Mouse (Mus musculus): ENCODE data around the gene Atg7. TPM values are rescaled to one million over a fixed set of nuclear protein-coding genes. Genes with fewer than 3 reads are reported as not detected.
A peak's percentile ranks its signal among the peaks of the same experiment; 100 is the strongest.

Gene Atg7
- polyA plus RNA-seq, 1 experiment from 2014 or later, result 25.5 TPM

DNA sequence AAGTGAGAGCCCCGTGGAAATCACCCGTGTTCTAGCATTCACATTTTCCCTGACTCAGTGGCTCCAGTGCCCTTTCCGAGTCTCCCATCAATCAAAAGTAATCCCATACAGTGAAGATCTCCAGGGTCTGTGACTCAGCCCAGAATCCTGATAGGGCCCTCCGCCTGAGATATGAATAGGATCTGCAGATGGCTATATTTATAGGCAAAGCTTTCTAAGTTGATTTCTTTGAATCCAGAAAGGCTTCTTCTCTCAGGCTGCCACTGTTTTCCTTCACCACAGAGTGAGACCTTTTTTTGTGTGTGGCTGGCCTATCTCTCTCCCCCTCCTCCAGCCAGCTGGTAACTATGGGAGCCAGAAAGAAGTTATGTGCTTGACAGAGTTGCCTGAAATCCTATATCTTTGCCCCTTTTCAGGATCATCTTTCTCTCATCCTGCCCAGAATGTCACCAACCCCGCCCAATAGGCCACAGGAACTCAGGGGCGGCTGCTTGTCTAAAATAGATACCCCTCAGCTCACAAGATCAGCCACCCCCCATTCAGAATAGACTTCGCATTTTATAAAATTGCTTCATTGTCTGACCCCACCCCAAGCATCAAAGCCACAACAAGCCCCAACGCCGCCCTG is 190.3 kb downstream of the Atg7 start:
- ATAC-seq, result no peak
- in situ Hi-C loops (cut with MboI; ENCODE audit: low pct_unique_long_range_greater_than_20kb), result no loop called here
- CTCF ChIA-PET, result no interaction called here

DNA sequence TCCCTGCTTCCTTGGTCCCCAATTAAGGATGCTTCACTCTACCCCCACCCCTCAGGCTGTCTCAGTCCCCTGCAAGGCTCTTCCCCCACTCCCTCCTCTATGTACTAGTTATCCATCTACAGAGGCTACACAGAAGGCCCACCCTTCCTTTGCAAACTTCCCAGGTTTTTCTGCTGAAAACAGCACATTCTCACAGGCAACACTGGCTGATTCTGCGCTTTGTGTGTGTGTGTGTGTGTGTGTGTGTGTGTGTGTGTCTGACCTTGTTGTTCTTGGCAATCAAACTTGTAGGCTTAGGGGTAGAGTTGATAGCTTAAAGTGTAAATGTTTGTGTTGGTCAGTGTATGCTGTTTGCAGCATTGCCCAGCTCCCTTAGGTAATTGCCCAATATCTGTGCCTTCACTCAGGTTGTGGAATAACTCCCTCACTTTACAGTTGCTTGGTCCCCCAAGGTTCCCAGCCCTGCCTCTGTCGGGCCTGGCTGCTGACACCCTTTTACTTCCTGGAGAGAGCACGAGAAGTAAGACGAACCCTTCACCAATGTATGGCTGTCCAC is 191.0 kb downstream of the Atg7 start:
- no peak for TF ChIP-seq CTCF (IDR thresholded peaks at IDR 0.05)
- POLR2A ChIA-PET, result no interaction called here
- DNase-seq (ENCODE audit: low read depth, low spot score) (no peak), ATAC-seq (no peak)
- CTCF ChIA-PET, result no interaction called here
- no peaks in the 10 kb centered on the region for H3K27me3 ChIP-seq
- in situ Hi-C loops (cut with MboI; ENCODE audit: low pct_unique_long_range_greater_than_20kb), result no loop called here

More for the DNA sequence above, 190.3 kb downstream of the Atg7 start:
- TF ChIP-seq CTCF (IDR thresholded peaks at IDR 0.05), result no peak
- no peaks in the 10 kb centered on the region for H3K27me3 ChIP-seq
- no peak for DNase-seq (ENCODE audit: low read depth, low spot score)
- POLR2A ChIA-PET, result no interaction called here

DNA sequence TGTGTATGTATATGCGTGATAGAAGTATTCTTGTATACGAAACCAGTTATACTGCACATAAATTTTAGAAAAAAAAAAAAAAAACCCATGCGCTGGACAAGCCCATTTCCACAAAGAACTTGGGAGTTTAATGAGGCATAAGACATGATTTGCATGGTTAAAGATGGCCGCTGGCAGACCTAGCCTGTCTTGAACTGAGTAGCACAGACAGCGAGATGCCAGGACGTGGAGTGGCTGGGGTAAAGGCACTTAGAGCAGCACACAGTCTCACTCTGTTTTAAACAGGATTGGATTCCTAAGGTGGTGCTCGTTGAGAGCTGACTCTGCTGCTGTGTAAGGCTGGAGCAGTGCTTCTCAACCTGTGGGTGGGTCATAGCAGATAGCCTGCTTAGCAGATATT is 192.4 kb downstream of the Atg7 start:
- DNase-seq (ENCODE audit: low read depth, low spot score), result no peak
- ChIA-PET POLR2A (no interaction called here), CTCF (interaction anchor here (1.3 kb wide), 1 partner anchor 17 kb away, joined by 3 read pairs; no protein-coding TSS in a partner anchor)
- no peaks in the 10 kb centered on the region for H3K27me3 ChIP-seq
- ATAC-seq, result no peak
- in situ Hi-C loops (cut with MboI; ENCODE audit: low pct_unique_long_range_greater_than_20kb), result no loop called here
- TF ChIP-seq CTCF (IDR thresholded peaks at IDR 0.05), result no peak

DNA sequence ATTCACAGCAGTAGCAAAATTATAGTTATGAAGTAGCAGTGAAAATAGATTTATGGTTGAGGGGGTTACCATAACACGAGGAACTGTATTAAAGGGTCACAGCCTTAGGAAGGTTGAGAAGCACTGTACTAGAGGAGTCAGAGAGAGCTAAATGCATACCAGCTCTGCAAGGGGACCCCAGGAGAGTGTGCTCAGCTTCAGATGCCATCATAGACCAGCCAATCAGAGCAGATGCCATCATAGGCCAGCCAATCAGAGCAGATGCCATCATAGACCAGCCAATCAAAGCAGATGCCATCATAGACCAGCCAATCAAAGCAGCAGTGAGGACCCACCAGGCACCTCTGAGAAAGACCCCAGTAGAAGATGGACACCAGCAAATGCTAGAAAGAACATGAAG is 192.9 kb downstream of the Atg7 start:
- ATAC-seq (no peak), DNase-seq (ENCODE audit: low read depth, low spot score) (no peak)
- in situ Hi-C loops (cut with MboI; ENCODE audit: low pct_unique_long_range_greater_than_20kb), result no loop called here
- TF ChIP-seq CTCF (IDR thresholded peaks at IDR 0.05), result no peak
- POLR2A ChIA-PET, result no interaction called here
- CTCF ChIA-PET, result interaction anchor here (1.3 kb wide), 1 partner anchor 17 kb away, joined by 3 read pairs; no protein-coding TSS in a partner anchor
- H3K27me3 ChIP-seq, result no peaks in the 10 kb centered on the region

DNA sequence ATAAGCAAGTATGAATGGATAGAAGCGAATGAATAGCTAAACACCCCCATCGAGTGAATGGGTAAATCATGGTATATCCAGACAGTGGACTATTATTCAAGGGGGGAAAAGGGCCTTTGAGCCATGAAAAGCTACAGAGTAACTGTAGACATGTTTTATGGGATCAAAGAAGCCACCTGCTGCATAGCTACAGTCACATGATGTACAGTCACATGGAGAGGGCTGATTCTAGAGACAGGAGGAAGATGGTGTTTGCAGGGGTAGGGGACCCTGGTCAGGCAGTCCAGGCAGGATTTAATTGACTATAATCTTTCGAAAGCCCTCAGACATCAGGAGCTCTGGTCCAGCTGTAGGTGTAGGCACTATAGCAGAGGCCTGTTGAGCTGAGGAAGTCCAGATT is 193.5 kb downstream of the Atg7 start:
- CTCF ChIA-PET, result interaction anchor here (1.3 kb wide), 1 partner anchor 18 kb away, joined by 3 read pairs; no protein-coding TSS in a partner anchor
- POLR2A ChIA-PET, result interaction anchor here (0.7 kb wide), 1 partner anchor 33 kb away, joined by 3 read pairs; no protein-coding TSS in a partner anchor
- DNase-seq (ENCODE audit: low read depth, low spot score), result no peak
- no peaks in the 10 kb centered on the region for H3K27me3 ChIP-seq
- ATAC-seq, result no peak
- in situ Hi-C loops (cut with MboI; ENCODE audit: low pct_unique_long_range_greater_than_20kb), result no loop called here
- no peak for TF ChIP-seq CTCF (IDR thresholded peaks at IDR 0.05)

DNA sequence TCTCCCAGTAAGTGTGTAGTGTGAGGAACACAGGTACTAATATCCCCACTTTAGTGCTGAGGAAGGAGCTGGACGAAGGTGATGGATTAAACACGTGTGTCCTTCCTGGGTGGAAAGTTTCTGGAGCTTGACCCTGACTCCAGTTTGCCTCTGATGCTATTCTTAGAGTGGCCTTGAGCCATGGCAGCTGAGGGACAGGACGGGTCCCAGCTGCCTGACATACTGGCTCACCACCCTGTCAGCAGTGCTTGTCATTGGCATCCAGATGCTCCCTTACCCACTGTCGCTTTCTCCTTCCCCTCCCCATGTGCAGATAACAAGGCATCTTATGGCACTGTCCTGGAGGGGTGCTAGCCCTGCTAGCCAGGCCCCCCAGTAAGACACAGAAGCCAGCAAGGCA is 196.0 kb downstream of the Atg7 start:
- ATAC-seq (no peak), DNase-seq (ENCODE audit: low read depth, low spot score) (no peak)
- ChIA-PET CTCF (interaction anchor here (0.6 to 0.9 kb wide), 2 partner anchors 13 to 29 kb away, joined by 3 read pairs; no protein-coding TSS in a partner anchor), POLR2A (interaction anchor here (0.6 kb wide), 3 partner anchors 35 to 324 kb away, joined by 3 read pairs; no protein-coding TSS in a partner anchor)
- TF ChIP-seq CTCF (IDR thresholded peaks at IDR 0.05), result no peak
- in situ Hi-C loops (cut with MboI; ENCODE audit: low pct_unique_long_range_greater_than_20kb), result no loop called here
- H3K27me3 ChIP-seq, result no peaks in the 10 kb centered on the region

DNA sequence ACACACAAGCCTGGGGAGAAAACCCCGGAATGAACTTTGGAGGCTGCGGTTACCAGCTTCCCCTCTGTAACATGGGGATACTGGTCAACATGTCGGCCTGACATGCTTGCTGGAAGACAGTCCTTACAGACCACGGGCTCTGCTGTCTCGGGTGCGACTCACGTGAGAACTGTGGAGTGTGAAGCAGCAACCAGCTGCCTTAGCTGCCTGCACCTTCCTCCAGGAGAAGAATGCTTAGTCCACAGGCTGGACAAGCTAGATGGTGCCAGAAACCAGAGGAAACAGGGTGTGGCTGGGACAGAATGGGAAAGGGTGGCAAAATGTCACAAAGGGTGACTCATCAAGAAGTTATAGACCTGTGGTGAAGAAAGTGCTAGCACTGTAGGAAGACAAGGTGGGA is 197.1 kb downstream of the Atg7 start:
- CTCF ChIA-PET, result no interaction called here
- TF ChIP-seq CTCF (IDR thresholded peaks at IDR 0.05), result no peak
- POLR2A ChIA-PET, result no interaction called here
- H3K27me3 ChIP-seq, result no peaks in the 10 kb centered on the region
- in situ Hi-C loops (cut with MboI; ENCODE audit: low pct_unique_long_range_greater_than_20kb), result no loop called here
- ATAC-seq, result peak; percentile 40
- DNase-seq (ENCODE audit: low read depth, low spot score), result peak; percentile 3

DNA sequence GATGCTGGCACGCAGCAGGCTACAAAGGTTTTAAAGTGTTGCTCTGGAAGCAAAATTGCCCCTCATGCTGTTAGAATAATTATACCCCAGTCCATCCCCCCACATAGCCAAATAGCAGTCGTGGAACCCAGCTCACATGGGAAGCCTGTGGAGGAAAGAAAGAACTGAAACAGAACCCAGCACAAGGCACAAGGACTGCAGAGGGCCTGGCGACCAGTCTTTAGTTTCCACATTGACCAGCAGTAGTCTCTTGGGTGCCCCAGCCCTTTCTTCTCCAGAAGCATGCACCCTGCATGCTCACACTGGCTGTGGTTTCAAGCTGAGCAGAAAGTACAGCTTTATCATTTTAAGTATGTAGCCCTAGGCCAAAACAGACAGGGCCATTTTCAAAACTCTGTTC is 199.2 kb downstream of the Atg7 start:
- CTCF ChIA-PET, result no interaction called here
- in situ Hi-C loops (cut with MboI; ENCODE audit: low pct_unique_long_range_greater_than_20kb), result no loop called here

DNA sequence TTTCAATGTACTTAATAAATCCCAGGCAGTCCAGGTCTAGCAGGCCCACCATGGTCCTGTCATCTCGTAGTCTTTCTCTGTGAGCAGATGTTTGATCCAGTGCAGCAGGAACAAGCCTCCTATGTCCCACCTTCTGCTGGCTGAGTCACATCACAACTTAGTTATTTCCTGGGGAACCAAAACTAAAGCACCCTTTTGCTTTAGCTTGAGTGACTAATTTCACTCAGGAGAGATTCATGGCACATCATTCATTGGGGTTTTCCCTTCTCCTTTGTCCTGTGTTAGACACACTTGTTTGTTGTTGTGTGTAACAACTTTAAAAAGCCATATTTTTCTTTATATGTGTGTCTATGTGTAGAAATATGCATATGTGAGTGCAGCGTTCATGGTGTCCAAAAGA is 200.0 kb downstream of the Atg7 start:
- H3K27me3 ChIP-seq, result no peaks in the 10 kb centered on the region
- ChIA-PET POLR2A (no interaction called here), CTCF (interaction anchor here (1.1 kb wide), 1 partner anchor 8 kb away, joined by 3 read pairs; no protein-coding TSS in a partner anchor)
- DNase-seq (ENCODE audit: low read depth, low spot score), result no peak
- no peak for ATAC-seq
- in situ Hi-C loops (cut with MboI; ENCODE audit: low pct_unique_long_range_greater_than_20kb), result no loop called here
- no peak for TF ChIP-seq CTCF (IDR thresholded peaks at IDR 0.05)

More for the DNA sequence above, 199.2 kb downstream of the Atg7 start:
- no peak for DNase-seq (ENCODE audit: low read depth, low spot score)
- no peak for ATAC-seq
- no peak for TF ChIP-seq CTCF (IDR thresholded peaks at IDR 0.05)
- POLR2A ChIA-PET, result no interaction called here
- H3K27me3 ChIP-seq, result no peaks in the 10 kb centered on the region

DNA sequence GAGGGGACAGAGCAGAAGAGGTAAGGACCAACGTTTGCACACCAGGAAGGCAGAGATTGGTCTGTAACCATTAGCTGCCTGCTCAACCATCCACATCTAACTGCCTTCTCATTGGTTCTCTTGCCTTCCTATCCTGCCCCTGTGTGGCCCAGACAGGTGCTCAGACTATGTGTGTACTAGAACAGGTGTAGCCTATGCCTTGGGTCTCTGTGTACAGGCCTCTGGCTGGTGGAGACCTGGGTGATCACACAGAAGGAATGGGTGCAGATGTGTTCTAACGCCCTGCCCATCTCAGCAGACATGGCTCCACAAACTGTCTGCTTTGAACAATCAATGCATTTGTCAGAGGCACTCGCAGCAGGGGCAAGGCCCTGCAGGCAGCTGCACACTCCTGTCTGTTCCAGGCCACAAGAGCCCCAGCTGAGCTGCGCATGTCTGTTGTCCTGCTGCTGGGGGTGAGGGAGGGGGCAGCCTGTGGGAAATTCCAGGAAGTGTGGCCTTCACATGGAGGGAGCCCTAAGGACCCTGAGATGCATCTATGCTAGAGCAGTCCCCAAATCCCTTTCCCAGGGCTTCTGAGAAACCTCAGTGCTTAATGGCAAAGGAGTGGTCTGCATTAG is 203.4 kb downstream of the Atg7 start:
- TF ChIP-seq CTCF (IDR thresholded peaks at IDR 0.05), result no peak
- no peak for DNase-seq (ENCODE audit: low read depth, low spot score)
- H3K27me3 ChIP-seq, result no peaks in the 10 kb centered on the region
- ChIA-PET POLR2A (no interaction called here), CTCF (no interaction called here)
- no peak for ATAC-seq
- in situ Hi-C loops (cut with MboI; ENCODE audit: low pct_unique_long_range_greater_than_20kb), result no loop called here

DNA sequence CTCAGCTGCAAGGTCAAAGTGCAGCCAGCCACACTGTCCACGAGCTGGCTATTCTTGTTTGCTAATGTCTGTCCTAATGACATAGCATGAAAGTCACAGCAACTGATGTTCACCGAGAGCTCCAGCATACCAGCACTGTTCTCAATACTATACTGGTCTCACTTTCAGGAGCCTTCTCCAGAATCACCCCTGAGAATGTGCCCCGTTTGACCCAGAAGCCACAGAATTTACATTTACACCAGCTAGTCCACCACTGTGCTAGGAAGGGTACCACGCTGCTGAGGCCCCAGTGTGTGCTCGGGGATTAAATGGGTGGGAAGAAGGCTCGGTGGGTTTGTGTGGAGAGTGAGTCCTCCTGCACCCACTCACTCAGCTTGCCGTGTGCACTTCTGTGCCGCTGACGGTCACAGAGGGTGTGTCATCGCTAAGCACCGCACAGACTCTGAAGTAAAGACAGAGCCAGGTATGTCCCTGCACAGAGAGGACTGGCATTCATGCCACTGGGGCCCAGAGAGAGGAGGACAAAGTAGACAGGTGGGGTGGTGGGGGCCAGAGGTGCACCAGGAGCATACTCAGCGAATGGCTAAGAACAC is 204.8 kb downstream of the Atg7 start:
- ChIA-PET POLR2A (interaction anchor here (0.6 kb wide), 1 partner anchor 22 kb away, joined by 3 read pairs; no protein-coding TSS in a partner anchor), CTCF (no interaction called here)
- TF ChIP-seq CTCF (IDR thresholded peaks at IDR 0.05), result no peak
- in situ Hi-C loops (cut with MboI; ENCODE audit: low pct_unique_long_range_greater_than_20kb), result no loop called here
- DNase-seq (ENCODE audit: low read depth, low spot score), result no peak
- ATAC-seq, result no peak
- H3K27me3 ChIP-seq, result no peaks in the 10 kb centered on the region

Measured in Patski (cell line).